Comparison of ENCODE assay signal across 20 mouse cellular contexts in the genomic region with DNA sequence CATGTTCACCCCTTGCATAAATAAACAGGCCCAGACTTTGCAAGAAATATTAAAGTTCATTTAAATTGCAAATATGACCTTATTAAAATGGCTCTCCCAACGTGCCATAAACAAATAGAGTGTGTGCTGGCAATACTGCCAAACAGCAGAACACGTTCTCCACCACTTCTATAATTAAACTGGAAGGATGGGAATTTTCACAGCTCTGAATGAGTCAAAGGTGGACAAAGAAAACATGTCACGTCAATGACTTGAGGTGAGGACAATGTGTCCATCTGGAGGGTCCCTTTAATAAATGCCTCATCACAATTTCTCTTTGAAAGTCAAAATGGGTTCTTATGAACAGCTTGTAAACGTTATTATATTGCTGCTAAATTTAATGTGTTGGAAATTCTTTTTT.
DNase-seq lines count a peak whose midpoint lies in the region; ATAC-seq and TF ChIP-seq lines count a peak whose summit lies in the region.
"Had no signal": no experiment of that assay in that cellular context is flagged by ENCODE, and none has a peak within 500 bp of the region (broad histone marks: within the 10 kb centered on the region; RNA-seq: fewer than 3 reads in every experiment).

No protein-coding gene starts in this region.

- no peak overlapping the region for H3K4me2 ChIP-seq in forebrain, embryonic 14.5 days (ENCODE audit: low read length)
- H3K4me2 ChIP-seq in kidney, postnatal 0 days (ENCODE audit: low read length) = no peak overlapping the region
- H3K4me2 ChIP-seq in forebrain, postnatal 0 days (ENCODE audit: low read depth) = no peak overlapping the region
- H3K4me2 ChIP-seq: embryonic facial prominence, embryonic 12.5 days had no signal

- ATAC-seq in forebrain, embryonic 14.5 days = peak; percentile 72; the same call in 1 of the 2 replicates
- no peak for ATAC-seq in kidney, postnatal 0 days (replicated peaks; ENCODE audit: low FRiP score, low read depth)
- ATAC-seq in forebrain, postnatal 0 days = no peak

- no peak overlapping the region for H3K4me3 ChIP-seq in forebrain, embryonic 14.5 days (ENCODE audit: low read depth, low read length)
- no peak overlapping the region for H3K4me3 ChIP-seq in forebrain, embryonic 10.5 days
- no peak overlapping the region for H3K4me3 ChIP-seq in kidney, postnatal 0 days (replicated peaks; ENCODE audit: low read depth, low read length)
- no peak overlapping the region for H3K4me3 ChIP-seq in forebrain, postnatal 0 days (ENCODE audit: low read depth, low read length)
- H3K4me3 ChIP-seq: embryonic facial prominence, embryonic 10.5 days; embryonic facial prominence, embryonic 12.5 days; gastrocnemius, adult 2 months had no signal

- H3K9ac ChIP-seq in forebrain, embryonic 14.5 days (ENCODE audit: low read length) = no peak overlapping the region
- no peak overlapping the region for H3K9ac ChIP-seq in kidney, postnatal 0 days (ENCODE audit: low read depth, low read length)
- no peak overlapping the region for H3K9ac ChIP-seq in forebrain, postnatal 0 days
- H3K9ac ChIP-seq: embryonic facial prominence, embryonic 12.5 days had no signal

- TF ChIP-seq CTCF in kidney, postnatal 0 days (IDR thresholded peaks at IDR 0.05; ENCODE audit: low read depth) = no peak
- TF ChIP-seq CTCF in forebrain, postnatal 0 days (IDR thresholded peaks at IDR 0.05; ENCODE audit: low read depth) = no peak

- H3K27ac ChIP-seq in forebrain, embryonic 14.5 days (ENCODE audit: low read depth, low read length) = no peak overlapping the region
- no peak overlapping the region for H3K27ac ChIP-seq in forebrain, embryonic 10.5 days
- H3K27ac ChIP-seq in kidney, postnatal 0 days = no peak overlapping the region
- no peak overlapping the region for H3K27ac ChIP-seq in forebrain, postnatal 0 days (ENCODE audit: low read depth, low read length)
- H3K27ac ChIP-seq: embryonic facial prominence, embryonic 10.5 days; embryonic facial prominence, embryonic 12.5 days; gastrocnemius, adult 2 months had no signal

- WGBS in forebrain, embryonic 14.5 days = 31% methylated on average over 4 of the region's 4 CpGs
- 83% methylated on average over 4 of the region's 4 CpGs for WGBS in forebrain, embryonic 10.5 days
- WGBS in kidney, postnatal 0 days = 58% methylated on average over 4 of the region's 4 CpGs
- WGBS in forebrain, postnatal 0 days = 23% methylated on average over 4 of the region's 4 CpGs

- H3K4me1 ChIP-seq in forebrain, embryonic 14.5 days (ENCODE audit: control insufficient read depth, insufficient read depth, low read length) = no peaks in the 10 kb centered on the region
- H3K4me1 ChIP-seq in forebrain, embryonic 10.5 days = peaks cover 5% of the 10 kb centered on the region; the same call in 1 of the 2 replicates
- no peaks in the 10 kb centered on the region for H3K4me1 ChIP-seq in kidney, postnatal 0 days (replicated peaks; ENCODE audit: insufficient read depth, low read length)
- H3K4me1 ChIP-seq in forebrain, postnatal 0 days (ENCODE audit: insufficient read depth) = no peaks in the 10 kb centered on the region; the same call in 1 of the 2 replicates
- H3K4me1 ChIP-seq: embryonic facial prominence, embryonic 10.5 days; embryonic facial prominence, embryonic 12.5 days had no signal

- no peaks in the 10 kb centered on the region for H3K9me3 ChIP-seq in forebrain, embryonic 14.5 days (replicated peaks; ENCODE audit: control insufficient read depth, low read length)
- H3K9me3 ChIP-seq in forebrain, embryonic 10.5 days = no peaks in the 10 kb centered on the region
- H3K9me3 ChIP-seq in kidney, postnatal 0 days (replicated peaks; ENCODE audit: low read length) = no peaks in the 10 kb centered on the region
- no peaks in the 10 kb centered on the region for H3K9me3 ChIP-seq in forebrain, postnatal 0 days (ENCODE audit: low read length)
- H3K9me3 ChIP-seq: embryonic facial prominence, embryonic 10.5 days; embryonic facial prominence, embryonic 12.5 days had no signal

- DNase-seq in forebrain, embryonic 14.5 days (ENCODE audit: low spot score) = peak; percentile 79
- DNase-seq in forebrain, embryonic 10.5 days (ENCODE audit: extremely low spot score, low spot score) = no peak
- DNase-seq in kidney, postnatal 0 days (ENCODE audit: low spot score) = peak; percentile 14
- DNase-seq in kidney, postnatal 14 days = no peak
- peak; percentile 28 for DNase-seq in brain, embryonic 18.5 days (ENCODE audit: low read depth, low spot score)
- DNase-seq in forebrain, postnatal 0 days = peak; percentile 30
- DNase-seq in frontal cortex, postnatal 36 days (ENCODE audit: low spot score in 2 of 2) = no peak
- no peak for DNase-seq in heart, adult 11 months
- DNase-seq: adrenal gland, adult 2 months; adrenal gland, postnatal 10 days; adrenal gland, postnatal 25 days; cerebellum, adult 11 months; cerebellum, adult 18-20 months; cerebellum, adult 8-10 months; cerebellum, adult 9-11 months; cerebellum, postnatal 14 days; cerebellum, postnatal 36 days; gastrocnemius, adult 2 months had no signal

- no peaks in the 10 kb centered on the region for H3K36me3 ChIP-seq in forebrain, embryonic 14.5 days (ENCODE audit: control insufficient read depth, insufficient read depth, low read length)
- no peaks in the 10 kb centered on the region for H3K36me3 ChIP-seq in forebrain, embryonic 10.5 days (replicated peaks)
- H3K36me3 ChIP-seq in kidney, postnatal 0 days (ENCODE audit: insufficient read depth, low read length) = no peaks in the 10 kb centered on the region
- no peaks in the 10 kb centered on the region for H3K36me3 ChIP-seq in forebrain, postnatal 0 days (ENCODE audit: insufficient read depth)
- H3K36me3 ChIP-seq: embryonic facial prominence, embryonic 10.5 days; embryonic facial prominence, embryonic 12.5 days had no signal

- no peaks in the 10 kb centered on the region for H3K27me3 ChIP-seq in forebrain, embryonic 14.5 days (replicated peaks; ENCODE audit: control insufficient read depth, insufficient read depth, low read length)
- no peaks in the 10 kb centered on the region for H3K27me3 ChIP-seq in forebrain, embryonic 10.5 days (ENCODE audit: poor library complexity, severe bottlenecking)
- no peaks in the 10 kb centered on the region for H3K27me3 ChIP-seq in kidney, postnatal 0 days (ENCODE audit: insufficient read depth, low read length)
- H3K27me3 ChIP-seq in forebrain, postnatal 0 days (ENCODE audit: insufficient read depth, low read length) = no peaks in the 10 kb centered on the region
- H3K27me3 ChIP-seq: embryonic facial prominence, embryonic 12.5 days had no signal

Comparison
In these comparisons a context has a peak if more than half of its experiments do, and no peak if none do; other contexts are left out.
1. DNase-seq: peak in forebrain, embryonic 14.5 days (single experiment), kidney, postnatal 0 days (single experiment), brain, embryonic 18.5 days (single experiment) and forebrain, postnatal 0 days (single experiment); none in forebrain, embryonic 10.5 days (single experiment), kidney, postnatal 14 days (single experiment), frontal cortex, postnatal 36 days (0 of 2) and heart, adult 11 months (single experiment).